20 mouse cellular contexts compared by ENCODE assay signal in genomic region chr15:99403159-99403889, GRCm38 (mm10). TPM values are rescaled to one million over a fixed set of nuclear protein-coding genes. Genes with fewer than 3 reads are reported as not detected.
DNase-seq lines count a peak whose midpoint lies in the region; ATAC-seq and TF ChIP-seq lines count a peak whose summit lies in the region.
"Had no signal": no experiment of that assay in that cellular context is flagged by ENCODE, and none has a peak within 500 bp of the region (broad histone marks: within the 10 kb centered on the region; RNA-seq: fewer than 3 reads in every experiment).

No protein-coding gene starts in this region.

- peak; percentile 73 for DNase-seq in liver, adult 2 months (ENCODE audit: extremely low read depth, low read depth, low spot score)
- no peak for DNase-seq in liver, embryonic 11.5 days (ENCODE audit: low spot score)
- DNase-seq in kidney, adult 9 months: peak; percentile 78
- DNase-seq in liver, embryonic 13.5 days: no peak
- no peak for DNase-seq in stomach, postnatal 0 days (ENCODE audit: low spot score)
- DNase-seq in left cerebral cortex, postnatal 10 days (ENCODE audit: extremely low spot score in 1 of 2, low spot score in 2 of 2): no peak
- no peak for DNase-seq in midbrain, embryonic 10.5 days (ENCODE audit: low spot score)
- DNase-seq: adrenal gland, postnatal 10 days; cerebellum, adult 18-20 months; cerebellum, postnatal 36 days; layer of hippocampus, postnatal 36 days; midbrain, embryonic 14.5 days; spleen, adult 18-20 months; thymus, postnatal 36 days had no signal

- peaks cover 45% of the 10 kb centered on the region for H3K79me2 ChIP-seq in liver, adult 2 months (ENCODE audit: control insufficient read depth, insufficient read depth, low read length)

- no peaks in the 10 kb centered on the region for H3K9me3 ChIP-seq in liver, embryonic 11.5 days (ENCODE audit: control insufficient read depth, low read length)
- no peaks in the 10 kb centered on the region for H3K9me3 ChIP-seq in liver, embryonic 13.5 days (replicated peaks)
- H3K9me3 ChIP-seq in stomach, postnatal 0 days (ENCODE audit: control insufficient read depth, low read length): no peaks in the 10 kb centered on the region
- no peaks in the 10 kb centered on the region for H3K9me3 ChIP-seq in midbrain, embryonic 10.5 days (replicated peaks)
- H3K9me3 ChIP-seq: forebrain, embryonic 13.5 days; heart, embryonic 12.5 days had no signal

- H3K4me3 ChIP-seq in liver, adult 2 months (ENCODE audit: insufficient read depth, low read depth, low read length): no peak overlapping the region
- no peak overlapping the region for H3K4me3 ChIP-seq in liver, embryonic 11.5 days (ENCODE audit: low read depth, low read length)
- no peak overlapping the region for H3K4me3 ChIP-seq in liver, embryonic 13.5 days (replicated peaks)
- no peak overlapping the region for H3K4me3 ChIP-seq in stomach, postnatal 0 days (ENCODE audit: low read depth, low read length)
- no peak overlapping the region for H3K4me3 ChIP-seq in midbrain, embryonic 10.5 days
- H3K4me3 ChIP-seq: forebrain, embryonic 13.5 days; heart, embryonic 12.5 days had no signal

- no peak for ATAC-seq in liver, embryonic 11.5 days (replicated peaks; ENCODE audit: low FRiP score)
- 0 out of 2 replicates have a peak, but pooled peaks have one; percentile 16 for ATAC-seq in liver, embryonic 13.5 days (ENCODE audit: low read depth)
- peak; percentile 79 for ATAC-seq in stomach, postnatal 0 days (ENCODE audit: low FRiP score, low TSS enrichment)
- no peak for ATAC-seq in granulocyte monocyte progenitor cell, adult 5-6 weeks (replicated peaks; ENCODE audit: poor library complexity, severe bottlenecking)
- ATAC-seq: forebrain, embryonic 13.5 days had no signal

- H3K4me1 ChIP-seq in liver, adult 2 months (ENCODE audit: control insufficient read depth, insufficient read depth, low read length): peaks cover 36% of the 10 kb centered on the region
- H3K4me1 ChIP-seq in liver, embryonic 11.5 days (replicated peaks; ENCODE audit: control insufficient read depth, insufficient read depth, low read length): peaks cover 18% of the 10 kb centered on the region
- H3K4me1 ChIP-seq in liver, embryonic 13.5 days (replicated peaks): peaks cover 37% of the 10 kb centered on the region
- no peaks in the 10 kb centered on the region for H3K4me1 ChIP-seq in stomach, postnatal 0 days (replicated peaks; ENCODE audit: control insufficient read depth, insufficient read depth)
- H3K4me1 ChIP-seq in midbrain, embryonic 10.5 days: no peaks in the 10 kb centered on the region

- 35% methylated on average over 12 of the region's 12 CpGs for WGBS in liver, adult 2 months
- 84% methylated on average over 12 of the region's 12 CpGs for WGBS in liver, embryonic 11.5 days
- 78% methylated on average over 12 of the region's 12 CpGs for WGBS in liver, embryonic 13.5 days (ENCODE audit: insufficient replicate concordance)
- WGBS in stomach, postnatal 0 days: 74% methylated on average over 12 of the region's 12 CpGs
- 94% methylated on average over 12 of the region's 12 CpGs for WGBS in midbrain, embryonic 10.5 days

- TF ChIP-seq POLR2A in liver, adult 2 months (IDR thresholded peaks at IDR 0.05; ENCODE audit: extremely low read depth, insufficient read depth, low read length): no peak

- TF ChIP-seq EP300 in stomach, postnatal 0 days (optimal IDR thresholded peaks at IDR 0.05): no peak

- TF ChIP-seq CTCF in liver, adult 2 months (IDR thresholded peaks at IDR 0.05; ENCODE audit: low read depth, low read length): no peak
- no peak for TF ChIP-seq CTCF in stomach, postnatal 0 days (IDR thresholded peaks at IDR 0.05; ENCODE audit: low read depth)

- intact Hi-C loops in left cerebral cortex, postnatal 10 days (cut with DNase I): no loop called here

- H3K9ac ChIP-seq in liver, adult 2 months (ENCODE audit: low read depth, low read length): peak overlapping the region; percentile 4
- no peak overlapping the region for H3K9ac ChIP-seq in liver, embryonic 11.5 days (ENCODE audit: low read depth, low read length)
- no peak overlapping the region for H3K9ac ChIP-seq in liver, embryonic 13.5 days
- no peak overlapping the region for H3K9ac ChIP-seq in stomach, postnatal 0 days (ENCODE audit: low read length)
- H3K9ac ChIP-seq: forebrain, embryonic 13.5 days; heart, embryonic 12.5 days; hindbrain, embryonic 14.5 days; liver, embryonic 14.5 days had no signal

- H3K4me2 ChIP-seq in liver, embryonic 11.5 days: no peak overlapping the region
- H3K4me2 ChIP-seq in liver, embryonic 13.5 days: no peak overlapping the region
- no peak overlapping the region for H3K4me2 ChIP-seq in stomach, postnatal 0 days (replicated peaks; ENCODE audit: low read depth)
- H3K4me2 ChIP-seq: forebrain, embryonic 13.5 days; heart, embryonic 12.5 days; hindbrain, embryonic 14.5 days had no signal

- H3K27ac ChIP-seq in liver, adult 2 months (replicated peaks; ENCODE audit: insufficient read depth, low read depth, low read length): peak overlapping the region; percentile 18
- no peak overlapping the region for H3K27ac ChIP-seq in liver, embryonic 11.5 days (ENCODE audit: low read depth, low read length)
- peak overlapping the region; percentile 21; the same call in 1 of the 2 replicates for H3K27ac ChIP-seq in liver, embryonic 13.5 days
- peak overlapping the region; percentile 13 for H3K27ac ChIP-seq in stomach, postnatal 0 days (replicated peaks)
- H3K27ac ChIP-seq in midbrain, embryonic 10.5 days (replicated peaks): no peak overlapping the region
- H3K27ac ChIP-seq: forebrain, embryonic 13.5 days; hindbrain, embryonic 14.5 days; liver, embryonic 14.5 days; macrophage had no signal

- no peaks in the 10 kb centered on the region for H3K27me3 ChIP-seq in liver, adult 2 months (ENCODE audit: control insufficient read depth, insufficient read depth, low read length)
- no peaks in the 10 kb centered on the region for H3K27me3 ChIP-seq in liver, embryonic 11.5 days (replicated peaks; ENCODE audit: control insufficient read depth, insufficient read depth, low read length)
- H3K27me3 ChIP-seq in liver, embryonic 13.5 days: no peaks in the 10 kb centered on the region
- no peaks in the 10 kb centered on the region for H3K27me3 ChIP-seq in stomach, postnatal 0 days (ENCODE audit: control insufficient read depth, insufficient read depth, low read length)
- no peaks in the 10 kb centered on the region for H3K27me3 ChIP-seq in midbrain, embryonic 10.5 days (ENCODE audit: low read depth, poor library complexity, severe bottlenecking)
- H3K27me3 ChIP-seq: forebrain, embryonic 13.5 days; heart, embryonic 12.5 days had no signal

- H3K36me3 ChIP-seq in liver, adult 2 months (ENCODE audit: control insufficient read depth, insufficient read depth, low read length): peaks cover 60% of the 10 kb centered on the region
- peaks cover 37% of the 10 kb centered on the region for H3K36me3 ChIP-seq in liver, embryonic 11.5 days (ENCODE audit: control insufficient read depth, insufficient read depth, low read length)
- peaks cover 68% of the 10 kb centered on the region for H3K36me3 ChIP-seq in liver, embryonic 13.5 days
- H3K36me3 ChIP-seq in stomach, postnatal 0 days (ENCODE audit: control insufficient read depth, insufficient read depth, low read length): peaks cover 28% of the 10 kb centered on the region
- H3K36me3 ChIP-seq in midbrain, embryonic 10.5 days: peaks cover 83% of the 10 kb centered on the region

RNA-seq across cellular contexts. Expression of gene Tmbim6, which starts 10.6 kb away (rescaled TPM):
- total RNA-seq in liver, adult 2 months (2014; rRNA removed): 699 and 816 TPM in 2 replicates
- polyA plus RNA-seq in liver, adult 2 months (2012; rRNA removed): 2,160 and 2,362 TPM in 2 replicates
- polyA plus RNA-seq in liver, embryonic 11.5 days (2014; fragmentation: Nextera tagmentation; extraction: Ambion mirVana): 256 and 273 TPM in 2 replicates
- 188 and 210 TPM in 2 replicates for polyA plus RNA-seq in liver, embryonic 13.5 days (2015; fragmentation: Nextera tagmentation; extraction: Ambion mirVana)
- polyA plus RNA-seq in stomach, postnatal 0 days (2015; fragmentation: Nextera tagmentation; extraction: Ambion mirVana): 469 and 479 TPM in 2 replicates
- 383 and 409 TPM in 2 replicates for total RNA-seq in granulocyte monocyte progenitor cell, adult 5-6 weeks (2014; fragmentation: Nextera tagmentation)
- 163 and 164 TPM in 2 replicates for total RNA-seq in granulocyte monocyte progenitor cell, adult 5-6 weeks (2017)
- total RNA-seq in left cerebral cortex, postnatal 10 days (2021): 100 to 1,000 TPM; 309 to 315 TPM
- polyA plus RNA-seq in midbrain, embryonic 10.5 days (2016; fragmentation: Nextera tagmentation; extraction: Ambion mirVana): 288 and 305 TPM in 2 replicates

RNA-seq across cellular contexts. Expression of gene Fmnl3, which starts 33.0 kb away (rescaled TPM):
- 1.3 and 2.5 TPM in 2 replicates for total RNA-seq in liver, adult 2 months (2014; rRNA removed)
- polyA plus RNA-seq in liver, adult 2 months (2012; rRNA removed): 1.7 and 2.2 TPM in 2 replicates
- 12.8 and 13.3 TPM in 2 replicates for polyA plus RNA-seq in liver, embryonic 11.5 days (2014; fragmentation: Nextera tagmentation; extraction: Ambion mirVana)
- polyA plus RNA-seq in liver, embryonic 13.5 days (2015; fragmentation: Nextera tagmentation; extraction: Ambion mirVana): 3.4 and 3.7 TPM in 2 replicates
- polyA plus RNA-seq in stomach, postnatal 0 days (2015; fragmentation: Nextera tagmentation; extraction: Ambion mirVana): 8.0 and 8.6 TPM in 2 replicates
- total RNA-seq in granulocyte monocyte progenitor cell, adult 5-6 weeks (2014; fragmentation: Nextera tagmentation): 18.0 and 22.5 TPM in 2 replicates
- total RNA-seq in granulocyte monocyte progenitor cell, adult 5-6 weeks (2017): 20.7 and 23.8 TPM in 2 replicates
- 10 to 100 TPM; 12.6 to 14.1 TPM for total RNA-seq in left cerebral cortex, postnatal 10 days (2021)
- polyA plus RNA-seq in midbrain, embryonic 10.5 days (2016; fragmentation: Nextera tagmentation; extraction: Ambion mirVana): 10.9 and 12.6 TPM in 2 replicates

RNA-seq across cellular contexts. Expression of gene Nckap5l, which starts 54.2 kb away (rescaled TPM):
- total RNA-seq in liver, adult 2 months (2014; rRNA removed): 0.09 and 0.27 TPM in 2 replicates
- 0.31 and 0.56 TPM in 2 replicates for polyA plus RNA-seq in liver, adult 2 months (2012; rRNA removed)
- 5.6 and 6.0 TPM in 2 replicates for polyA plus RNA-seq in liver, embryonic 11.5 days (2014; fragmentation: Nextera tagmentation; extraction: Ambion mirVana)
- 0.85 and 1.1 TPM in 2 replicates for polyA plus RNA-seq in liver, embryonic 13.5 days (2015; fragmentation: Nextera tagmentation; extraction: Ambion mirVana)
- polyA plus RNA-seq in stomach, postnatal 0 days (2015; fragmentation: Nextera tagmentation; extraction: Ambion mirVana): 2.1 and 2.4 TPM in 2 replicates
- total RNA-seq in granulocyte monocyte progenitor cell, adult 5-6 weeks (2014; fragmentation: Nextera tagmentation): 5.0 and 13.4 TPM in 2 replicates
- 0.26 and 7.5 TPM in 2 replicates for total RNA-seq in granulocyte monocyte progenitor cell, adult 5-6 weeks (2017)
- 10 to 100 TPM; 35.8 to 38.3 TPM for total RNA-seq in left cerebral cortex, postnatal 10 days (2021)
- 11.0 and 11.3 TPM in 2 replicates for polyA plus RNA-seq in midbrain, embryonic 10.5 days (2016; fragmentation: Nextera tagmentation; extraction: Ambion mirVana)

Comparison
In these comparisons a context has a peak if more than half of its experiments do, and no peak if none do; other contexts are left out.
1. DNase-seq: peak in liver, adult 2 months (single experiment) and kidney, adult 9 months (single experiment); none in liver, embryonic 11.5 days (single experiment), liver, embryonic 13.5 days (single experiment), stomach, postnatal 0 days (single experiment), left cerebral cortex, postnatal 10 days (0 of 2) and midbrain, embryonic 10.5 days (single experiment).
2. H3K27ac ChIP-seq: peak in liver, adult 2 months (single experiment), liver, embryonic 13.5 days (single experiment) and stomach, postnatal 0 days (single experiment); none in liver, embryonic 11.5 days (single experiment) and midbrain, embryonic 10.5 days (single experiment).
3. ATAC-seq: peak in liver, embryonic 13.5 days (single experiment) and stomach, postnatal 0 days (single experiment); none in liver, embryonic 11.5 days (single experiment) and granulocyte monocyte progenitor cell, adult 5-6 weeks (single experiment).